Mouse (Mus musculus) left cerebral cortex, postnatal 10 days (tissue): Measurements from ENCODE around the gene Gm17482. TPM values are rescaled to one million over a fixed set of nuclear protein-coding genes. Genes with fewer than 3 reads are reported as not detected.
"Not testable (repeated sequence)": the region's sequence is repeated elsewhere in the genome, so short reads cannot be mapped to it uniquely, and the experiment has no call there.

Source experiments
- DNase-seq, 2 experiments: peaks; one replicate each; pipeline ENCODE4 v3.0.0; 2021 to 2022; ENCODE audit warnings: low spot score in 2 of 2, mixed read lengths in 1 of 2; ENCODE audit errors: extremely low spot score in 1 of 2
- intact Hi-C: fragments of 180-260 bp; cut with DNase I; formaldehyde crosslinking; loops from one replicate; pipeline ENCODE4 v1.15.1; 2025
- total RNA-seq, 2 experiments: library from RNA; stranded (reverse); gene quantifications; 2 replicates each; pipeline ENCODE4 v1.2.3; 2021

Gm17482 gene
- total RNA-seq = not detected

DNA sequence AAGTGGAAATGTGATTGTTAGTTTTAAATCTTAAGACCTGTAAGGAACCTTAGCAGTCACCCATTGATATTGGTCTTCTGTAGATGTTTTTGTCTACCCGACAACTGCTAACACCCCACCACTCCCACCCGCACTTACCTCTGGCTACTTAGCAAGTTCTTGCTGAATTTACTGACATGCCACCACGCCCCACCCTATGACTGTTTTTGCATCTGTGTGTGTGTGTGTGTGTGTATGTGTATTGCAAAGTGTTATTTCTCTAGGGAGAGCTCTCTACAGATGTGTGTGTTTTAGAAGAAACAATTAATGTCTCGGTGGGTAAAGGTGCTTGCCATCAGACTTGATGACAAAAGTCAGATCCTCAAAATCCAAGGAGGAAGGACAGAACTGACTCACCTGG lies at the start of gene Gm17482:
Gene Gm17482 (plus strand): TSS at position 301 of the 400 bp plus-strand sequence.
- no peak for DNase-seq
- intact Hi-C loops = loop anchor here (2.0 to 10.0 kb wide), 3 partner anchors 40 to 312 kb away; no protein-coding TSS in a partner anchor

GRCm38 (mm10) chr6:115178826-115179225 lies 48.3 kb upstream of the Gm17482 start:
- intact Hi-C loops = no loop called here
- no peak for DNase-seq

GRCm38 (mm10) chr6:115181094-115181493 lies 46.0 kb upstream of the Gm17482 start:
- intact Hi-C loops = no loop called here

DNA sequence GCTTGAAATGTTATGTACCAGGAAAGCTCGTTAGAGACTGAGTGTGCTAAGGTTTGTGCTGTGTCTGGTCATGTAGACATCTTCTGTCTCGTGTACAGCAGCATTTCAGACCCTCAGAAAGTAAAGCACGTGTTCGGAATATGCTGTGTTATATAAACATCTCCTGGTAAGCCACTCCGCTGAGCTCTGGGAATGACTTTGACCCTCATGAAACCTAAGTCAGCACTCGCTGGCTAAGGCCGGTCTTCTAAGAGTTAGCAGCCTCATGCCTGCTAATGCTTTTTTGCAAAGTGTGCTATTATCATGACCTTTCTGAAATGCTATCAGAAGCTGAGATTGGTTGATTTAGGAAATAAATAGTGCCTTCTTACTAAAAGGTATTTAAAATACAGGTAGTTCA lies 36.0 kb upstream of the Gm17482 start:
- intact Hi-C loops = no loop called here
- DNase-seq = no peak

More at GRCm38 (mm10) chr6:115181094-115181493, 46.0 kb upstream of the Gm17482 start:
- no peak for DNase-seq

- intact Hi-C loops = no loop called here
- DNase-seq = no peak
Measured at GRCm38 (mm10) chr6:115200753-115201152, 26.4 kb upstream of the Gm17482 start.

GRCm38 (mm10) chr6:115203029-115203428 lies 24.1 kb upstream of the Gm17482 start:
- DNase-seq = no peak
- intact Hi-C loops = no loop called here

DNA sequence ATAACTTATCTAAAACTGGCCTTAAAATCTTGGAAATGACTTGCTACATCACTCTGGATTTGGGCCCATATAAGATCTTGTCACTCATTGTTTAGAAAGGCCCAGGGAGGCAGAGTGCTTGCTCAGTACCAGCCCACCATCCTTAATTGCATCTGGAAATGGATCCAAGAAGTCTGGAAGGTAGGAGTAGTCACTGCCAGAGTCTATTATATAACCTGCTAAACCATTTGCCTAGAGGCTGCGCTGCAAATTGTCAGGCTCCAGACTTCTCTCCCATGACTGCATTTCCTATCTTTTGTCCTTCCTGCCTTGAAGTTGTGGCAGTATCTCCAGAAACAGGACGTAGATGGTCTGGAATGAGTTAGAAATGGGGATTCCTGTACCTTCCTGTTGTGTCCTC lies 17.0 kb upstream of the Gm17482 start:
- intact Hi-C loops = no loop called here
- no peak for DNase-seq

GRCm38 (mm10) chr6:115210820-115211219 lies 16.3 kb upstream of the Gm17482 start:
- no peak for DNase-seq
- intact Hi-C loops = no loop called here

- intact Hi-C loops = no loop called here
- no peak for DNase-seq
Measured at GRCm38 (mm10) chr6:115212132-115212903, 14.8 kb upstream of the Gm17482 start.

DNA sequence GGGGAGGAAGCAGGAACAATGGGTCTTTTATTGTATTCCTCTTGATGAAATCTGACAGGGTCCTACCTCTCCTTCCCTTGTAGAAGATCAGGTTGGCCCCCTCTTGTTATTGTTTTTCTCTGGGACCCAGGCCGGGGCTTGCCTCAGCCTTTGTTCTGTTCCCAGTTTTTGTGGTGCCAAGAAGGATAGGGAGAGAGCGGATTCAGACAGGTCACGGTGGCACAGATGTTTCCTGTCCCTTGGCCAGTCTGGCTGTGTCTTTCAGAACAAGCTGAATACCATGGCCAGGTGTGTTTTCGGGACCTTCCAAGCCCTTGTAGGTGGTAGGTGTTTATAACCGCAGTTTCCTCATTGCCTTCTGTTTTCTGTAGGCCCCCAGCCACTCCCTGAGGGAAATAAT lies 14.0 kb upstream of the Gm17482 start:
- intact Hi-C loops = no loop called here
- no peak for DNase-seq

- intact Hi-C loops = loop anchor here (10.0 kb wide), 1 partner anchor 176 kb away; no protein-coding TSS in a partner anchor
- no peak for DNase-seq
Measured at GRCm38 (mm10) chr6:115221215-115221641, 5.9 kb upstream of the Gm17482 start.

GRCm38 (mm10) chr6:115225519-115225918 lies 1.6 kb upstream of the Gm17482 start:
- intact Hi-C loops = loop anchor here (5.0 to 10.0 kb wide), 2 partner anchors 42 to 181 kb away; no protein-coding TSS in a partner anchor
- DNase-seq = peak in 1 of 2 experiments; percentile 28

DNA sequence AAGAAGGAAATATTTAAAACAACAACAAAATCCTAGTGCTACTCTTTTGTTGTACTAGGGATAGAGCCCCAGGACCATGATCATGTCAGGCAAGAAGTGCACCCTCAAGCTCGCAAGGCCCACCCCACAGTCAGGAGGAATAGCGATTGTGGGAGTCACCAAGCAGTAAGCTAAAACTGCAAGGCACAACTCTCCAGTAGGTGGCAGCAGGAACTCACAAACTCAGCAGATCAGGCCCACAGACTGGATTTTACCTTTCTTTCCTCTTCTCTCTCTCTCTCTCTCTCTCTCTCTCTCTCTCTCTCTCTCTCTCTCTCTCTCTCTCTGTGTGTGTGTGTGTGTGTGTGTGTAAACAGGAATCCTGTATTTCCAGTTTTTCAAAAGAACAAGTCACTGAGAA lies 386 bp downstream of the Gm17482 start:
- DNase-seq = peak; percentile 78 to 89
- intact Hi-C loops = loop anchor here (2.0 to 10.0 kb wide), 3 partner anchors 40 to 311 kb away; no protein-coding TSS in a partner anchor

DNA sequence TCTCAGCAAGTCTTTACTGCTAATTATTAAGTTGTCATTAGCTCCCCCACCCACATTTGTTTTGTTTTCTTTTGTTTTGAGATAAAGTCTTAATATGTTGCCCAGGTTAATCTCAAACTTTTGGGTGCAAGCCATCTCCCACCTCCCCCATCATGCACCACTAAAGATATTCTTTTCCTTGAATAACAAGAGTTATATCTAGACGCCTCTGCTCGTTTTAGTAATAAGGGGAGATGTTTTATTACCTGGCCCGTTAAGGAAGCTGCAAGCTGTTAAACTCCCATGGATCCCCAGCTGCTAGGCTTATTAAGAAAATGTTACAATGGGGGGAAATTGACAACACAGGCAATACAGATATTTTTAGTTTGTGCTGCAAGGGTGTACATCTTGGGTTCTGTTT lies 3.4 kb downstream of the Gm17482 start:
- intact Hi-C loops = no loop called here
- no peak for DNase-seq

- intact Hi-C loops = no loop called here
Measured at GRCm38 (mm10) chr6:115231836-115232235, 4.7 kb downstream of the Gm17482 start.

DNA sequence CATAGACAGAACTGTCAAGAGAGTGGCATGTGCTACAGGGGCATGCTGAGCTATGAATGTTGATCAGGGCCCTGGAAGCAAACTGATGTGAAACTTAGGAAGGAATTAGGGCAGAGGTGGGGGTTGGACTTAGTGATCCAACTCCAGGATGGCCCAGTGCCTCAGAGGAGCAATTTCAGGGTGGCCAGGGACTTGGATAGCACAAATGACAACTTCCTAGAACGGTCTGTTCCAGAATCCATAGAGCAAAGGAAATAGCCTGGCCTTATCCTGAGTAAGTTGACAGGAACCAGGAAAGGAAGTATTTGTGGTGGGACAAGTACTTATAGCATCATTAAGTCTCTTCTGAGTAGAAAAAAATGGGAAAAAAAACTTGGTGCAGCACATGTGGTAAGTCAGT lies 5.4 kb downstream of the Gm17482 start:
- DNase-seq = no peak
- intact Hi-C loops = no loop called here

More at GRCm38 (mm10) chr6:115231836-115232235, 4.7 kb downstream of the Gm17482 start:
- DNase-seq = no peak

DNA sequence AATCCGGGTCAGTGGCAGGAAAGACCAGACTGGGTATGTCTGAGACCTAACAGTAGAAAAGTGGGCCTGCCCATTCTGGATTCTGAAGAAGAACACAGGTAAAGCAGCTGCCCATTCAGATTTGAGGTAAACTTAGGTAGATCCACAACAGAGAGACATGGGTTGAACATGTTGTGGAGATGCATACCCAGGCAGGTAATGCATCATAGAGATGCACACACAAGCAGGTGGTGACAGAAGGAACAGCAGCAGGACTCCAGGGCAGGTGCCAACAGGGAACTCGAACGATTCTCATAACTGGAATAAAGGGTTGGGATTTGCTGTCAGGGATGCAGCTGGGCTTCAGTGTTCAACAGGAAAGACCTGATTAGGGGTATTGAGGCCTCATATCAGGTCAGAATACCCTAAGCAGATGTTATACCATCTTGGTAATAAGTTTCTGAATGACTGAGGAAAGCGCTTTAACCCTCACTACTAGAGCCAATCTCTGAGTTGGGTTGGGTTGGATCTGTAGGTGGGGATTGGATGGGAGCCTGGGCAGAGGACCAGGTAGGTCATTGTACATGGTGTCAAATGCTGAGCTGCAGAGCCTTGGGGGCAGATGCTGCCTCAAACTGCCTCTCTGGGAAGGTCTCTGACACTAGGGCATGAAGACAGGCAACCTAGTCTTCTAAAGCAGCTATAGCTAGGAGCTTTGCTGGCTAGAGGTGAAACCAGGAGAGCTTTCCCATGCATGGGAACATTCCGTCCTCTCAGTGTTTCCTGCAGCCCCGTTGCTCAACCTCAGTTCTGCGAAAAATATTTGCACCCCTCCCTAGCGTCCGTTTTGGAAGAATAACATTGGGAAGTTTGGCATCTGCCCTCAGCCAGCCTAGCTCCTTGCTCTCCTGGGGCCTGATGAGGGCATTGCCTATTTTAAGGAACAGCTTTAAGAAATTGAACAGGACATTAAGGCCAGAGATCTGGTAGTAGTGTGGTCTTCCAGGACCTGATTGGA lies 11.2 kb downstream of the Gm17482 start:
- no peak for DNase-seq

GRCm38 (mm10) chr6:115239335-115239734 lies 12.2 kb downstream of the Gm17482 start:
- DNase-seq = peak in 1 of 2 experiments; percentile 34
- intact Hi-C loops = no loop called here

More for the DNA sequence above, 11.2 kb downstream of the Gm17482 start:
- intact Hi-C loops = no loop called here

DNA sequence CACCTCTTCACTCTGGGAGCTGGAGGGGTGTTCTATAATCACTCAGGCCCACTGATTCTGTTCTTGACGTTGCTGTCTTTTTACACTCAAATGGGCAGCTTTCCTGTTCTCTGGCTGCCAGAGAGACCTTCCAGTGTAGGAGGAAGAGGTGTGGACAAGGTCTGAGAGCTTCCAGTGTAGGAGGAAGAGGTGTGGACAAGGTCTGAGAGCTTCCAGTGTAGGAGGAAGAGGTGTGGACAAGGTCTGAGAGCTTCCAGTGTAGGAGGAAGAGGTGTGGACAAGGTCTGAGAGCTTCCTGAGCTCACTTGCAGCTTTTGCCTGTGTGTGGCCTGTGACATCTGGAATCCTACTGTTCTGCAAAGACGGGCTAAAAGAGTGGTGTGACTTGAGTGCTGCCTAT lies 13.3 kb downstream of the Gm17482 start:
- intact Hi-C loops = not testable (repeated sequence)

More for the DNA sequence above, 13.3 kb downstream of the Gm17482 start:
- not testable (repeated sequence) for DNase-seq
